Mouse (Mus musculus) megakaryocyte, embryonic 14.5 days (primary cell): ENCODE data around the gene Pip5kl1. TPM values are rescaled to one million over a fixed set of nuclear protein-coding genes. Genes with fewer than 3 reads are reported as not detected.

Source experiments
- H3K27me3 ChIP-seq: replicated peaks from 2 replicates; pipeline ENCODE3; 2012; ENCODE audit warnings: inconsistent platforms
- H3K36me3 ChIP-seq: replicated peaks from 2 replicates; pipeline ENCODE3; 2012; ENCODE audit warnings: low read length, inconsistent platforms, mixed read lengths
- H3K4me1 ChIP-seq: 2 replicates; pipeline ENCODE4 v1.6.1; 2012; ENCODE audit warnings: inconsistent platforms
- H3K4me3 ChIP-seq: replicated peaks from 2 replicates; pipeline ENCODE3; 2012; ENCODE audit warnings: moderate library complexity, mild to moderate bottlenecking, inconsistent platforms
- H3K9me3 ChIP-seq: 2 replicates; pipeline ENCODE4 v1.6.1; 2012; ENCODE audit warnings: inconsistent platforms
- FLI1 ChIP-seq: IDR thresholded peaks from 2 replicates; pipeline ENCODE4 v1.6.1; 2012; ENCODE audit warnings: low read length, inconsistent platforms, mixed read lengths
- GATA1 ChIP-seq: IDR thresholded peaks from 3 replicates; pipeline ENCODE4 v1.6.1; 2012; ENCODE audit warnings: mixed read lengths, low read length, inconsistent platforms, borderline replicate concordance
- polyA plus RNA-seq: library from polyadenylated mRNA; stranded (reverse); fragments of >175 nt; gene quantifications from 2 replicates; pipeline ENCODE4 v1.2.3, GENCODE M21; 2012; ENCODE audit warnings: low replicate concordance; ENCODE audit not compliant: insufficient read depth

Pip5kl1 gene
- polyA plus RNA-seq, 1 experiment, result not detected

GRCm38 (mm10) chr2:32536634-32537359 lies 37.8 kb upstream of the Pip5kl1 start:
- TF ChIP-seq FLI1 (no peak), GATA1 (no peak)

GRCm38 (mm10) chr2:32537360-32537905 lies 37.2 kb upstream of the Pip5kl1 start:
- TF ChIP-seq FLI1 (no peak), GATA1 (no peak)
- Histone ChIP-seq H3K9me3 (no peaks in the 10 kb centered on the region), H3K27me3 (peaks cover 75% of the 10 kb centered on the region), H3K36me3 (no peaks in the 10 kb centered on the region), H3K4me3 (peak overlapping the region; percentile 50), H3K4me1 (peaks cover 56% of the 10 kb centered on the region)

More at GRCm38 (mm10) chr2:32536634-32537359, 37.8 kb upstream of the Pip5kl1 start:
- H3K4me1 ChIP-seq, result peaks cover 50% of the 10 kb centered on the region
- no peaks in the 10 kb centered on the region for H3K36me3 ChIP-seq
- H3K4me3 ChIP-seq, result peak overlapping the region; percentile 55
- H3K9me3 ChIP-seq, result no peaks in the 10 kb centered on the region
- H3K27me3 ChIP-seq, result peaks cover 76% of the 10 kb centered on the region

GRCm38 (mm10) chr2:32537941-32538340 lies 36.7 kb upstream of the Pip5kl1 start:
- Histone ChIP-seq H3K27me3 (peaks cover 80% of the 10 kb centered on the region), H3K9me3 (no peaks in the 10 kb centered on the region), H3K36me3 (no peaks in the 10 kb centered on the region), H3K4me3 (no peak overlapping the region), H3K4me1 (peaks cover 58% of the 10 kb centered on the region)
- no peak for TF ChIP-seq GATA1
- TF ChIP-seq FLI1, result no peak

- peaks cover 82% of the 10 kb centered on the region for H3K27me3 ChIP-seq
- H3K9me3 ChIP-seq, result no peaks in the 10 kb centered on the region
- no peak overlapping the region for H3K4me3 ChIP-seq
- H3K36me3 ChIP-seq, result no peaks in the 10 kb centered on the region
- peaks cover 55% of the 10 kb centered on the region for H3K4me1 ChIP-seq
- TF ChIP-seq GATA1, result no peak
- no peak for TF ChIP-seq FLI1
Measured at GRCm38 (mm10) chr2:32538461-32538860, 36.1 kb upstream of the Pip5kl1 start.

- peaks cover 85% of the 10 kb centered on the region for H3K27me3 ChIP-seq
- TF ChIP-seq GATA1, result no peak
- no peaks in the 10 kb centered on the region for H3K36me3 ChIP-seq
- no peak overlapping the region for H3K4me3 ChIP-seq
- H3K4me1 ChIP-seq, result peaks cover 50% of the 10 kb centered on the region
- 0 out of 2 replicates have a peak, but pooled peaks cover 2% of the 10 kb centered on the region for H3K9me3 ChIP-seq
Measured at GRCm38 (mm10) chr2:32539452-32539981, 35.1 kb upstream of the Pip5kl1 start.

- TF ChIP-seq GATA1 (no peak), FLI1 (no peak)
- peaks cover 35% of the 10 kb centered on the region for H3K4me1 ChIP-seq
- 0 out of 2 replicates have a peak, but pooled peaks cover 2% of the 10 kb centered on the region for H3K9me3 ChIP-seq
- no peaks in the 10 kb centered on the region for H3K36me3 ChIP-seq
- peaks cover 83% of the 10 kb centered on the region for H3K27me3 ChIP-seq
- peak overlapping the region; percentile 15 for H3K4me3 ChIP-seq
Measured at GRCm38 (mm10) chr2:32541333-32541908, 33.2 kb upstream of the Pip5kl1 start.

- H3K36me3 ChIP-seq, result no peaks in the 10 kb centered on the region
- H3K27me3 ChIP-seq, result peaks cover 79% of the 10 kb centered on the region
- peaks cover 29% of the 10 kb centered on the region for H3K4me1 ChIP-seq
- no peak overlapping the region for H3K4me3 ChIP-seq
- no peak for TF ChIP-seq GATA1
- TF ChIP-seq FLI1, result no peak
- H3K9me3 ChIP-seq, result 0 out of 2 replicates have a peak, but pooled peaks cover 2% of the 10 kb centered on the region
Measured at GRCm38 (mm10) chr2:32541986-32542573, 32.5 kb upstream of the Pip5kl1 start.

GRCm38 (mm10) chr2:32543031-32543449 lies 31.6 kb upstream of the Pip5kl1 start:
- TF ChIP-seq FLI1 (no peak), GATA1 (no peak)
- Histone ChIP-seq H3K27me3 (peaks cover 73% of the 10 kb centered on the region), H3K36me3 (no peaks in the 10 kb centered on the region), H3K9me3 (0 out of 2 replicates have a peak, but pooled peaks cover 2% of the 10 kb centered on the region), H3K4me1 (peaks cover 26% of the 10 kb centered on the region), H3K4me3 (no peak overlapping the region)

GRCm38 (mm10) chr2:32546951-32547350 lies 27.6 kb upstream of the Pip5kl1 start:
- peaks cover 69% of the 10 kb centered on the region for H3K27me3 ChIP-seq
- no peaks in the 10 kb centered on the region for H3K36me3 ChIP-seq
- H3K4me3 ChIP-seq, result no peak overlapping the region
- peaks cover 22% of the 10 kb centered on the region for H3K4me1 ChIP-seq
- 0 out of 2 replicates have a peak, but pooled peaks cover 2% of the 10 kb centered on the region for H3K9me3 ChIP-seq
- no peak for TF ChIP-seq GATA1
- no peak for TF ChIP-seq FLI1

GRCm38 (mm10) chr2:32547380-32547779 lies 27.2 kb upstream of the Pip5kl1 start:
- H3K4me3 ChIP-seq, result no peak overlapping the region
- H3K27me3 ChIP-seq, result peaks cover 67% of the 10 kb centered on the region
- peaks cover 18% of the 10 kb centered on the region for H3K4me1 ChIP-seq
- no peak for TF ChIP-seq GATA1
- no peak for TF ChIP-seq FLI1
- H3K36me3 ChIP-seq, result no peaks in the 10 kb centered on the region
- H3K9me3 ChIP-seq, result 0 out of 2 replicates have a peak, but pooled peaks cover 2% of the 10 kb centered on the region
